Mouse (Mus musculus) small intestine, adult 2 months (tissue): ENCODE measurements around the gene Gm49396. TPM values are rescaled to one million over a fixed set of nuclear protein-coding genes. Genes with fewer than 3 reads are reported as not detected.

ENCODE experiments used
- H3K27ac ChIP-seq: fragments of 200-500 bp; 2 replicates; pipeline ENCODE4 v1.5.1; 2012; ENCODE audit warnings: low read depth, low read length, control low read depth, inconsistent platforms; ENCODE audit not compliant: insufficient read depth
- H3K27me3 ChIP-seq: fragments of 200-500 bp; 2 replicates; pipeline ENCODE4 v1.6.1; 2012; ENCODE audit warnings: mild to moderate bottlenecking, moderate library complexity, low read length, inconsistent platforms; ENCODE audit not compliant: control insufficient read depth, insufficient read depth
- H3K36me3 ChIP-seq: fragments of 200-500 bp; 2 replicates; pipeline ENCODE4 v1.6.1; 2012; ENCODE audit warnings: mild to moderate bottlenecking, low read length, control low read depth, inconsistent platforms; ENCODE audit not compliant: control insufficient read depth, insufficient read depth
- H3K4me1 ChIP-seq: fragments of 200-500 bp; 2 replicates; pipeline ENCODE4 v1.6.1; 2012; ENCODE audit warnings: low read length, inconsistent platforms, mixed read lengths; ENCODE audit not compliant: control insufficient read depth, insufficient read depth, insufficient read length
- H3K4me3 ChIP-seq: fragments of 200-500 bp; 2 replicates; pipeline ENCODE4 v1.5.1; 2012; ENCODE audit warnings: low read depth, mild to moderate bottlenecking, control low read depth, inconsistent platforms, low read length, moderate library complexity
- CTCF ChIP-seq: fragments of 200-500 bp; IDR thresholded peaks from 2 replicates; pipeline ENCODE4 v1.5.1; 2012; ENCODE audit warnings: low read depth, mild to moderate bottlenecking, control low read depth, inconsistent platforms, low read length, moderate library complexity, mixed read lengths; ENCODE audit not compliant: insufficient replicate concordance, insufficient read length; ENCODE audit errors: extremely low read depth
- POLR2A ChIP-seq: fragments of 200-500 bp; IDR thresholded peaks from 2 replicates; pipeline ENCODE4 v1.6.1; 2012; ENCODE audit warnings: low read depth, mild to moderate bottlenecking, control low read depth, inconsistent platforms, low read length, moderate library complexity
- WGBS: fragments of 180-500 bp; shearing (Covaris S2); methylation state at CpG from one replicate; pipeline ENCODE4 v1.1.7; 2018; 5-methylcytosine and 5-hydroxymethylcytosine counted together
- polyA plus RNA-seq: library from polyadenylated mRNA; depleted of rRNA; stranded (reverse); fragments of >200 nt; gene quantifications from 2 replicates; pipeline ENCODE4 v1.2.3, GENCODE M21; 2012; rRNA removed

Gm49396 gene
- 1.2 and 1.6 TPM in 2 replicates for polyA plus RNA-seq

DNA sequence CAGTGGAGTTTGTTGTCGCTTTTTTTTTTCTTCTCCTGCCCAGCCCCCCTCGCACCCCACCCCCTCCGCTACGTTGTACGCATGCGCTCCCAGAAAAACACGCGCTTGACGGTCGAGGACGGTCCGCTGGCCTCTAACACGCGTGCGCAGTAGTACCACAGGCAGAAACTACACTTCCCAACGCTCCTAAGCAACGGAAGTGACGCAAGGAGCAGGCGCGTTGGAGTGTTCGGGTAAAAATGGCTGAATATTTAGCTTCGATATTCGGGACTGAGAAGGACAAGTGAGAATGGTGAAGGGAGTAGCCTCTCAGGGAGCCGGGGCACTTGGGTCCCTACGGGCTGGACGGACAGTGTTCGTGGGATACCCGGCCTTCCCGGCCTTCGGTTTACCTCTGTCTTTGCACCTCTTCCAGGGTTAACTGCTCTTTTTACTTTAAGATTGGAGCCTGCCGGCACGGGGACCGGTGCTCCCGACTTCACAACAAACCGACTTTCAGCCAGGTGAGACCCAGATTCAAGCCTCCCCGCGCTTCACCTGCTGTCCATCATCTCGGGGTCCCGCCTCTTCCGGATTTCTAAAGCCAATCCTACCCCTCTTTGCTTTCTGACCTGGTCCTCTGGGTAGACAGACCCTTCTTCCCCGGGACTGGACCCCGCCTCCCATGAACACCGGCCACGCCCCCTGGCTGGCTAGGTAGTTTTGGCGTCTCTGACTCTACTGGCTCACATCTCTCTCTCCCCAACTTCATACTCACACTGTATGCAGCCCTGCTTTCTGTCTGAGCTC is at the start of gene Gm49396, which contains the start of the genes U2af1l4 and Psenen:
TSS of gene Gm49396 (plus strand) at position 228 of the 789 bp plus-strand sequence.
TSS of gene U2af1l4 (plus strand) at position 185 of the 789 bp plus-strand sequence.
TSS of gene Psenen (minus strand) at position 511 of the 789 bp plus-strand sequence.
- H3K27me3 ChIP-seq = no peaks in the 10 kb centered on the region
- WGBS = under 1% methylated on average over 45 of the region's 45 CpGs
- no peak; the same call in 1 of the 2 replicates for TF ChIP-seq POLR2A
- no peak for TF ChIP-seq CTCF
- H3K4me3 ChIP-seq = peak within 1 kb of the TSS; percentile 88
- H3K27ac ChIP-seq = peak within 1 kb of the TSS; percentile 97
- H3K4me1 ChIP-seq = peaks cover 9% of the 10 kb centered on the region; the same call in 1 of the 2 replicates
- peaks cover 12% of the 10 kb centered on the region for H3K36me3 ChIP-seq

DNA sequence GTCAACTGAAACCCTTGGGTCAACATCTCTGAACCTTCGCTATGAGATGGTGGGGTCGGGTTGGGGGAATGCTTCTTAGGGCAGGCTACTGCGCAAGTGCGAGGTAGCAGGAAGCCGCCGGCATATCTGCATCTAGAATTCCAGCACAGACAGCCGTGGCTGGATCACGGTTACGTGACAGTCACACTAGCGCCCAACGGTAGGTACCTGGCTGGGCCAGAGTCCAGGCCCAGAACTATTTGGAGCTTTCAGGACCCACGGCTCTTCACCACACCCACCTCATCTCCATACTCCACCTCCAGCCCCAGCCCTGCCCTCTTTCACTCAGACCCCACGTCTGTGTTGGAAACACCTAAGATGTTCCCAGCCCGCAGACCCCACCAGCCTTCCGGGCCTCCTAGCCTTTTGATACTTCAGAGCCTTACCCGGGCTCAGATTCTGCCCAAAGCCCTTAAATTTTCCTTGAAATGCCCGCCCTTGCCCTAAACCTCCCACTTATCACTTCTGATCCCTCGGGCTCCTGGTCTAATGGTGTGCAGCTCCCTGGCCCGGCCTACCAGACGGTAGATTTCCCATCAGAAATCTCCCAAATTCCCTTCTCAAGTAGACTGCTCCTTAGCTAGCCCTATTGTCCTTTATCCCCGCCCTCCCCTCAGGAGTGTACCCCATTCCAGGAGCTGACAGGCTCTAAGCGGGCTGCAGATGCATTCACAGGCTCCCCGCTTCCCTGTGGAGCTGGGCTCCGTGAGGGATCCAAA is 48.0 kb upstream of the Gm49396 start:
- H3K4me1 ChIP-seq = no peaks in the 10 kb centered on the region
- no peak overlapping the region for H3K4me3 ChIP-seq
- TF ChIP-seq POLR2A = no peak
- no peak for TF ChIP-seq CTCF
- no peaks in the 10 kb centered on the region for H3K36me3 ChIP-seq
- WGBS = 65% methylated on average over 24 of the region's 24 CpGs
- no peaks in the 10 kb centered on the region for H3K27me3 ChIP-seq
- no peak overlapping the region for H3K27ac ChIP-seq

DNA sequence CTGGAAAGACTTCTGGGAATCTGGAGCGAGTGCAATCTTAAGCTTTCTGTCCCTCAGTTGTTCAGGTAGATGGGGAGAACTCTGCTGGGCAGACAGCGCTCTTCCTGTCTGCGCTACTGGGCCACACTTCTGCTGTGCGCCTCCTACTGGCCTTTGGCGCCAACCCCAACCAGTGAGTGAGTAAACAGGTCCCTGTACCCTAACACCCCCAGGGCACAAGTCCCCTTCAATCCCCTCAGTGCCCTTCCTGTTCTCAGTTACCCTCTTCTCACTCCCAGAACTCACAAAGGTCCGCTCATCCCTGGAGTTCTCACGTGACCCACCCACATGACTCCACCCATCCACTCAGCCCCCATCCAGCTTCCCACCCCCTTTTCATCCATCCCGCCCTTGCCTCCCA is 44.8 kb upstream of the Gm49396 start:
- H3K4me3 ChIP-seq = no peak overlapping the region

DNA sequence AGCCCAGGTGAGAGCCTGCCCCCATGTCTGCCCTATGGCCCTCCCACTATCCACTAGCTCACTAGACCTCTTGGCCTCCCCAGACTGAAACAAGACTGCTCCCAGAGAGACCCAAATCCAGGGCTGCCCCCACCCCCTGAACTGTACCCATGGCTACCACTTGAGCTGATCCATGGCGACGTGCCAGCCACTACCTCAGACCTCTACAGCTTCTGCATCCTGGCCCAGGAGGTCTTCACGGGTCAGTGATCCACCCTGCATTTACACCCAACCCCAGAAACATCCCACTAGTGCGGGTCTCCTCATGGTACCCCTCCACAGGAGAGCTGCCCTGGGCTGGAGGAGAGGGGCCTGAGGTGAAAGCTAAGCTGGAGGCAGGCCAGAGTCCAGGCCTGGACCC is 42.7 kb upstream of the Gm49396 start:
- H3K27me3 ChIP-seq = no peaks in the 10 kb centered on the region
- H3K27ac ChIP-seq = no peak overlapping the region
- no peaks in the 10 kb centered on the region for H3K4me1 ChIP-seq
- no peaks in the 10 kb centered on the region for H3K36me3 ChIP-seq
- H3K4me3 ChIP-seq = no peak overlapping the region
- TF ChIP-seq POLR2A (no peak), CTCF (no peak)
- 75% methylated on average over 4 of the region's 4 CpGs for WGBS

More for the DNA sequence above, 44.8 kb upstream of the Gm49396 start:
- 44% methylated on average over 8 of the region's 8 CpGs for WGBS
- no peaks in the 10 kb centered on the region for H3K36me3 ChIP-seq
- no peaks in the 10 kb centered on the region for H3K4me1 ChIP-seq
- H3K27ac ChIP-seq = no peak overlapping the region
- no peak for TF ChIP-seq POLR2A
- TF ChIP-seq CTCF = no peak
- H3K27me3 ChIP-seq = no peaks in the 10 kb centered on the region

DNA sequence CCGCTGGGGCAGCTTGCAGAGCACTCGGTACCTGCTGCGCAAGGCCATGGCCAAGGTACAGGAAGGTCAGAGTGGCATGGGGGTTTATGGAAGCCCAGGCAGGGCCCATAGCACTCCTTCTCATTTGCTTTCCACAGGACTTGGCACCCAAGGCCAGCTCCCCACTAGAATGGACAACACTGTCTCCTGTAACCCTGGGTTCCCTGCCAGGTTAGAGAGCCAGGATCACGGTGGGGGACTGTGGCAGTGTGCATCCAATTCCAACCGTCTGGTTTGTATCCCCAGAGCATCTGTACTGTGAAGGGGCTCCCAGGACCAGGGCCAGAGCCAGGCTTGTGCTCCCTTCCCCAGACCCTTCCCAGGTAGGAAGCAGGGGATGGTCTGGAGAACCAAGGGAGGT is 42.3 kb upstream of the Gm49396 start:
- Histone ChIP-seq H3K27me3 (no peaks in the 10 kb centered on the region), H3K4me3 (no peak overlapping the region), H3K4me1 (no peaks in the 10 kb centered on the region), H3K27ac (no peak overlapping the region), H3K36me3 (no peaks in the 10 kb centered on the region)
- TF ChIP-seq CTCF (no peak), POLR2A (no peak)
- WGBS = 79% methylated on average over 5 of the region's 5 CpGs

DNA sequence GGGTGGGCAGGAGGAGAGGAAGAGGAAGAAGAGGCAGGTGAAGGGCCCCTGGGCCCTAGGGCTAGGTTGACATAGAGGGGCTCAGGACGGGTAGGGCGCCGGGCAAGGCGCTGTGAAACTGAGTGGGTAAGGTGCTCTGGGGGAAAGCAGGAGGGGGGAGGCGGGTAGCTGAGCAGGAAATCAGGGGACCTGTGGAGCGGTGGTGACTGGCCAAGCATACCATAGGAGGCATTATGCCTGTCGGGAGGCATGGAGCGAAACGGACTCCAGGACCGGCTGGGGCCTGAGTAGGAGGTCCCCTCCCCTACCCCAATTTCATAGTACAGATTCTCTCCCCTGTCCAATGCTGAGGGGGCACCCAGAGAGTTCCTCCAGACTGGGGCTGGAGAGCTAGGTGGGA is 40.3 kb upstream of the Gm49396 start:
- Histone ChIP-seq H3K27ac (no peak overlapping the region), H3K27me3 (no peaks in the 10 kb centered on the region), H3K4me3 (no peak overlapping the region), H3K4me1 (peaks cover 3% of the 10 kb centered on the region; the same call in 1 of the 2 replicates), H3K36me3 (no peaks in the 10 kb centered on the region; the same call in 1 of the 2 replicates)
- TF ChIP-seq POLR2A = no peak
- 96% methylated on average over 10 of the region's 10 CpGs for WGBS

DNA sequence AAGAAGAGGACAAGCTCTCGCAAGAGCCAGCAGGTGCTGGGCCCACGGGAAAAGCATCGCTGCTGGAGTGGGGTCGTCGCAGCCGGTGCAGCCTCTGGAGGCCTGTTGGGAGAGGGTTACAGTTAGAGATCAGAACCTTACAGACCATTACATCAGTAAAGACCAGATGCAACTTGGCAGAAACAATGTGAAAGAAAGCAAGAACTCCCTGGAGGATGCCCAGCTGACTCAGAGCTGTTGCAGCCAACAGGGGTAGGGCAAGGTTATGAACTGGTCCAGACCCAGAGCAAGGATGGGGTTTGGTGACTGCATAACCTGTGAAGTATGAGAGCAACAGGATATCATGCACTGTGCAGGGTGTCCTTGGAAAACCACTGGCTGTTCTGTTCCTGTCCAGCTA is 38.7 kb upstream of the Gm49396 start:
- 82% methylated on average over 6 of the region's 6 CpGs for WGBS

More for the DNA sequence above, 38.7 kb upstream of the Gm49396 start:
- Histone ChIP-seq H3K36me3 (no peaks in the 10 kb centered on the region; the same call in 1 of the 2 replicates), H3K4me1 (peaks cover 3% of the 10 kb centered on the region; the same call in 1 of the 2 replicates), H3K4me3 (no peak overlapping the region), H3K27ac (no peak overlapping the region), H3K27me3 (no peaks in the 10 kb centered on the region)
- TF ChIP-seq CTCF = no peak
- TF ChIP-seq POLR2A = no peak
